Mouse (Mus musculus) urinary bladder, postnatal 10 days (tissue): ENCODE measurements around the gene Mss51.

Experiments
- DNase-seq: peaks from one replicate; pipeline ENCODE4 v3.0.0; 2022; ENCODE audit warnings: low spot score

Gene Mss51

DNA sequence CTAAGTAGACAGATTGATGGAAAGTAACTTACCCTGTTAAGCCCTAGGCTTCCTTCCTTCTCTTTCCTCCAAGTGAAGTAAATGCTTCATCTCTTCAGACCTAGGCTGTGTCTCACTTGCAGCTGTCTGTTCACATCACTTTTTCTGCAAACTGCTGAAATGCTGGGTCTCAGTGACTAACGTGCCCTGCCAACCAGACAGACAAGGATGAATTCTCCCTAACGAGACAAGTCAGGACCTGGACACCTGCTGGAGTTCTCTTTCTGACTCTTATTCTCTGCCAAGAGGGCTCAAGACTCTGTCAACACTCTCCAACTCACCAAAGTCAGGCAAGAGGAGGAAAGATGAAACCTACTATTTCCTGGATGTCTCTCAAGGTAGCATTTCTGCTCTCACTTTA is at the start of gene Mss51:
Gene Mss51, minus strand, starts transcription at position 299 of the 400 bp plus-strand sequence.
- no peak for DNase-seq

DNA sequence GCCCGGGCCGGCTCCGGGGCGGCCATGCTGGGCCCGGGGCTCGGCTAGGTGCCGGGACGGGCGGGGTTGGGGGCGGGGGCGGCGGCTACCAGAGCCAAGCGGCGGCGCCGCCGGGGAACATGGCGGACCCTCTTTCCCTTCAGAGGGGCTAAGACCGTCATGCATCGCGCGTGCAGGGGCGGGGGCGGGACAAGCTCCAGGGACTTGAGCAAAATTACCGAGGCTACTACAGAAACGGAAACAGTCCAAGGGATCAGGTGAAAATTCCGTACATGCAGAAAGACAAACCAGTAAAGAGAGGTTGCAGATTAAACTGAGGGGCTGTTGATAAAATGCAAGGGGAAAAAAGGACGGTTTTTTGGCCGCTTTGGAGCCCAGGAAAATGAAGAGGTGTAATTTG is 49.7 kb upstream of the Mss51 start, which contains the start of gene Ppp3cb:
Gene Ppp3cb, minus strand, starts transcription at position 159 of the 400 bp plus-strand sequence.
- peak; percentile 36 for DNase-seq

DNA sequence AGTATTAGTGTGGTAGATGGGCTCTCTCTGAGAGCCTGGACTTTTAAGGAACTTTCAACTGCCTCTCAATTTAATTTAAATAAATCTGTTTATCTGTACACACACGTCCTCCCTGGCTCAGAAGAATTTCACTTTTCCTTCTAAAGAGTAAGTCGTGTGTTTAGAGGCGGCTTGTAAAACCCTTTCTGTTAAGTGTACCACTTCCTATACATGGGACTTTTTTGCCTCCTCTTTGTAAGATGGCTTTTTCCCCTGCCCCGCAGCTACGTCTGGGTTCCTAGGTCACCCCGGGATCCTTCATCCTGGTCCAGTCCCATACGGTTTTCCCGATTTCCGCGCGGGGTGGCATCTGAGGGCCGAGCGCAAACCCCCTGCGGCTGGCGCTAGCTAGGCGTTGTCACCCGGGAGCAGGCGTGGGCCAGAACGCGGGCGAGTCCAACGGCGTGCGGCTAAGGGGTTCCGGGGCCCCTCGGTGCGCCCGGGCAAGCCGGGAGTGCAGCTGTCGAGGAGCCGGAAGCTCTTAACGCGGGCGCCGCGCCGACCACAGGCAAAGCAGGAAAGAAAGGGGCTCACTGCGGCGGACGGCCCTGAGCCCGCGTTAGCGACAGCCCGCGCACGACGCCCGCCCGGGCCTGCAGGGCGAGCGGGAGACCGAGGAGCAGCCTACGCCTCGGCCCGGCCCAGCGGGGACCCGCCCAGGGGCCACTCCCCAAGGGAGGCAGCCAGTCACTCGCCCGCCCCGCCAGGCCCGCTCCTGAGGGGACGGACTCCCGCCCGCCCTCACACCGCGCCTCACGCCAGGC is 49.0 kb upstream of the Mss51 start:
- peak; percentile 71 for DNase-seq

DNA sequence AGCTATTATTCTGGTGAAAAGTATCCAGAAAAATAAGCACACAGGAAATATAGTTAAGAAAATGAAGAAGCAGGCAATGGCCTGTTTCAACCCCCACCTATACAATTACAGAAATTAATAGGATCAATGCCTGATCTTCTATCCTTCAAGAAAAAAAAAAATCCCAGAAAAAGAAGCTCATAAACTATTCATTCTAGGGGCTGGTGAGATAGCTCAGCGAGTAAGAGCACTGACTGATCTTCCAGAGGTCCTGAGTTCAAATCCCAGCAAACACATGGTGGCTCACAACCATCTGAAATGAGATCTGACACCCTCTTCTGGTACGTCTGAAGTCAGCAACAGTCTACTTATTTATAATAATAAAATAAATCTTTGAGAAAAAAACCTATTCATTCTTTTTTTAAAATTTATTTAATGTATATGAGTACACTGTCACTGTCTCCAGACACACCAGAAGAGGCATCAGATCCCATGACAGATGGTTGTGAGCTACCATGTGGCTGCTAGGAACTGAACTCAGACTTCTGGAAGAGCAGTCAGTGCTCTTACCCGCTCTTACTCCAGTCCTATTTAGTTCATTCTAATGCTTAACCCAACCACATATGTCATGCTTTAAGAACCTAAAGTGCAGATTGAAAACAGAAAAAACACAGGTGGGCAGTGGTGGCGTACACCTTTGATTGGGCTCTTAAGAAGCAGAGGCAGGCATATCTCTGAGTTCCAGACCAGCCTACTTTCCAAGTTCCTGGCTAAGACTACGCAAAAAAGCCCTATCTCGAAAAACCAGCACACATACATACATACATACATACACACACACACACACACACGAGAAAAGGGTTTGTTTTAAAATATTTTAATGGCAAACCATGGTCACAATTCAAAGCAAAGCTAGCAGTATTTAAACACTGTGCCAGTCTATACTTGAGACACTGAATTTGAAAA is 48.0 kb upstream of the Mss51 start:
- DNase-seq: no peak

DNA sequence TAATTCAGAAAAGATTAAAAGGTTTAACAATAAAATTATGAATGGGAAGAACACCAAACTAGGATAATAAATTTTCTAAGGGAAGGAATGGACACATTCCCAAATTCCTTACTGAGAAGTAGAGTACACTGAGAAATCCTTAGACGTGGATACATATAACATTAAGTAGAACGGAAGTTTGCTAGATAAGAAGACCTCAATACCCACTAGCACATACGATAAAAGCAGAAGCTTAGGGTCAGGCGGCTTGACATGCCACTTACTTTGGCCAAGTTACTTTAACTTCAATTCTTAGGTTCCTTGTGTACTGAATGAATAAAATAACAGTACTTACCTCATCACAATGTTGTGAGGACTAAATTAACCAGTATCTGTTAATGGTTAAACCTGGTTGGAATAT is 32.9 kb upstream of the Mss51 start:
- no peak for DNase-seq

DNA sequence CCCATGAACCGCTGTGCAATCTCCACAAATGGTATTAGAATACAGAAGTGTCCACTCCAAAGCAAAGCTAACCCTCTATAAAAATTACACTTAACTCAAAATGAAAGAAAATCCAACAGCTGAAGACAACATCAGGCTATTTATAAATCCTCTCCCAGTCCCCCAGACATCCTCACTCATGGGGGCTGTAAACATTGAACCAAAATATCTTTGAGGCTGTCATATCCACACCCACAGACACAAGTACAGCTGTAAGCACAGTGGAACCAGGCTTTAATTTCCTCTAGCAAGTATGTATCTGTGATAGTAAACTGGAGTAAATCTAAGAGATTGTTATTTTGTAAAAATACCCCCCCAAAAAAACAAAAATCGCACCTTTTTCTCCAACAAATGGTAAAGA is 23.5 kb upstream of the Mss51 start:
- no peak for DNase-seq

DNA sequence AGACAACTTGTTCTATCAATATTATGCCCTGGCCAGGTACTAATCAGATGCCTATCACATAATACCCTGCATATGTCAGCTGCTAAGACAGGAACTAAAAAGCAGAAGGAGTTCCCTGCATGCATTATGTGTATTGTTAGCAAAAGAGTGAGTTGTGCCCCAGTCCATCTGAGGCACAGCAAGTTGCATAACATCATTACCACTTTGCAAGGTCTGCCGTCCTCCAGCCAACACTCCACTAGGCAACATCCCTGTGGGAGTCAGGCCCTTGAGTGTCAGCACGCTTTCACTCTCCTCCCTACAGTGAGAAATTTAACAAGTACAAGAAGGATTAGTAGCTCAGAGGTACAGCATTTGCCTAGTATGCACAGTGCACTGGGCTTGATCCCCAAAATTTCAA is 11.7 kb upstream of the Mss51 start:
- DNase-seq: no peak

DNA sequence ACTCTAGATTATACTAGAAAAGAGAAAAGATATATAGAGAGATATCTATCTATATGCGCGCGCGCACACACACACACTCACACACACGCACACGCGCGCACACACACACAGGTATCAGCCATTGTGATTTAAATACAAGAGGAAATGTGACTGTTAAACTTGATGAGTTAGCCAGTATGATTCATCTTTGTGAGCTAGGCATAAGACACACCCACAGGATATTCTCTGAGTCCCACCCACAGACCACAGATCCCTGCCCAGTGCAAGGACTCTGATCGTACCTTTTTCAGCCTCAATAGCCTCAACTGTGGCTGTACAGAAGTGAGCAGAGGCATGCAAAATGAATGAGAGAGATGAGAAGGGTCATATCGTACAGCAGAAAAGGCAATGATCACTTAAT is 6.3 kb upstream of the Mss51 start:
- DNase-seq: no peak

DNA sequence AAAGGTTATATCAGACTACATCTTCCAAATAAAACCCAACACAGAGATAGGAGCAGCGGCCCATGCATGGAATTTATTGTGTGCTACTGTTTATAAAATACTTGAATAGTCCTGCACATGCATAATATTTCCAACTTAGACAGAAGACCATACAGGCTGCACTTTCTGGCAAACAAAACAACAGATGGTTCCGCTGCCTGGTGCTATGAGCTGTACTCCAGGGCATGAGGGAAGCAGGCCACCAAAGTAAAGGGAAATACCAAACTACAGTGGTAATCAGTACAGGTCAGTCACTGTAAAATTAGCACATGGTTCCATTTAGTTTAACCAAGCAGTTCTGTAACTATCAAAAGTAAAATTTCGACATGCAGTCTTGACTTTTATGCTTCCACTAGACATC is 3.3 kb upstream of the Mss51 start:
- DNase-seq: no peak

DNA sequence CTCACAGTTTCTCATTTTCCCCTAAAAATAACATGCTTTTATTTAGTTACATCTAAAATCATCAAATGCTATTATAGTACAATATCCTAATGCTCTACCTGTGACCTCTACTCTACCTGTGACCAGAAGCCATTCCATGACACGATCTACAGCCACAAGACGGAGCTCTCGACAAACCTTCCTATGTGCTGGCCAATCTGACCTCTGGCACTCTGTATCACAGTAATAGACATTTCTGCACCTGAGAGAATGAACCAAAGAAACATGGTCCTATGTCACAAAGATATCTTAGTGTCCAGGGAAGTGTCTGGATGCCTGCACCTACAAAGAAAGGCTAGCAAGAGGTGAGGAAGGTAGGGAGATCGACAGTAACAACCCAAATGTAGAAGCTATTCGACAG is 10.7 kb downstream of the Mss51 start:
- no peak for DNase-seq

DNA sequence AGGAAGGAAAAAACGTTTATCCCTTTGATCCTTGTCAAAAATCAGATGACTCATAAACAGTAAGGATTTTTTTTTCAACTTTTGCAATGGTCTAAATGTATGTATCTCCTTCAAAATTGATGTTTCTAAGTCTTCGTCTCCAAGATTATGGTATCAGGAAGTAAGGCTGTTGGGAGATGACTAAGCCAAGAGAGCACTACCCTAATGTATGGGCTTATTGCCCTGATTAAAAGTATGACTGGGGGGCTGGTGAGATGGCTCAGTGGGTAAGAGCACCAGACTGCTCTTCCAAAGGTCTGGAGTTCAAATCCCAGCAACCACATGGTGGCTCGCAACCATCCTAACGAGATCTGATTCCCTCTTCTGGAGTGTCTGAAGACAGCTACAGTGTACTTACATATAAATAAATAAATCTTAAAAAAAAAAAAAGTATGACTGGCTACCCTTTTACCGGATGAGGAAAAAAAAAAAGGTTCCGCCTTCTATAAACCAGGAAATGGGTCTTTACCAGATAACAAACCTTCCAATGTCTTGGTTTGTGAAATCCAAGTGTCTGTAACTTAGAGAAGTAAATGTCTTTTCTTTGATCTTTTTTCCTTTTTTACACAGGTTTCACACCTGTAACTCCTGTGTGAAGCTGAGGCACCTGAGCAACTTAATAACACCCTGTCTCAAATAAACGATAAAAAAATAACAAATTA is 14.5 kb downstream of the Mss51 start:
- no peak for DNase-seq

DNA sequence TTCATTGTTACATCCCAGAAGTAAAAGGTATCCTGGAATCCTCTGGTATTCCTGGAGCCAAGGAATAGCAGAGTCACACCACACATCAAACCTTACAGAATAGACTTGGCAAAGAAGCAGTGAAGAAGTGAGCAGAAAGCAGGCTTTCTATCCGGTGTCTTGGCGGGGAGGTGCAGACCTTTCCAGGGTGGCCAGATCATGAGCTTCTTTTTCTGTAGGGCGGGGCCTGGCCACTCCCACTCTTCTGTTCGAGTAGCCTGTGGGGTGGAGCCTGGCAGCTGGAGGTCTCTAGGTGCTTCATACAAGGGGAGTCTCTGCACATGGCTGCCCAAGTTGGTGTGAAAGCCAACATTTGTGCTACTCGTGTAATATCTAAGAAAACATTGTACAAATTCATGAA is 15.5 kb downstream of the Mss51 start:
- DNase-seq: no peak

DNA sequence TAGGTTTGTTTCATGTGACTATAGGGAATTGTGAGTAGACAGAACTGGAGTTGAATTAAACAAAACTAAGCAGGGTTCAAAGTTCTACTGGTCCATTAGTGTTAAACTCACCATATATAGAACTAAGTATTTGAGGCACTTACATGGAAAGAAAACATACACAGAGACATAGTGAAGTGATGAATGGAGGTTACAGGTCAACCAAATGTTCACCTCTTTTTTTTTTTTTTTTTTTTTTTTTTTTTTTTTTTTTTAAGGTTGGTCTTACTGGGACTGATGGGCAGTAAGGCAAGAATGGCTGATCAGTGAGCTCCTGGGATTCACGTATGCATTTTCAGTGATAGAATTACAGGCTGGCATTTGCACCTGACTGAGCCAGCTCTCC is 16.5 kb downstream of the Mss51 start:
- DNase-seq: no peak

DNA sequence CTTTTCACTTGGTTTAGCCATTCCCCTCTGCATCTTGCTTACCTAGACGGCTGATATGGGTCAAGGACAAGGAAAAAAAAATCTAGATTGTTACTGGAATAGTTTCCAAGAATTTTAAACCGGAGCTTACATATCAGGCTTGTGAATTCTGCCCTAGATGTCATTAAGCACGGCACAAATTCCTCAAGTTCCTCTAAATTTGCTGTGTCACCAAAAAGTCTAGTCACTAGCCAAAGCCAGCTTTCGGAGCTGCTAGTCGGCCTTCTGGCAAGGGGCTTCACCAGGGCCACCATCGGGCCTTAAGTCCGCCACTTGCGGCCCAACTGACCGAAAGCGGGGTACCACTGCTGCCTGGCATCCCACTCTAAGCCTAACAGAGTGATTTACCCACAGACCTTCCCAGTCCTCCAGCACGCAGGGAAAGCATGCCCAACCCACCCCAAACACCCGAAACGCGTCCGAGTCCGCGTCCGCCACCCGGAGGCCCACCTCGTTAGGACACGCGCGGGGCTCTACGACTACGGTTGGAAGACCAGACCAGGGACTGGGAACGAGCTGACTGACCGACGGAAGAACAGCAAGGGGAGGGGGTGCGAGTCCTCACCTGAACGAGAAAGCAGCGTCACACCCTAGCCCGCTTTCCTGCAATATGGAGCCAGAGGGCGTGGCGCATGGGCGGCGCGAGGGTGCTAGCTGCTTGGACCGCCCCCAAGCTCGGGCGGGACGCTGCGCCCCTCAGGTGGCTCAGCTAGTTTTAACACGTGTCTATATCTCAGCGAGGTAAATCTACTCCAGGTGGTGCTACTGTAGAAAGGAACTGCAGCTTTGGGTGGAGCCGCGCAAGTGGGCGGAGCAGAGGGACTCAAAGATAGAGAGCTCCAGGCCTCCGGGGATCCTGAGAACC is 17.2 kb downstream of the Mss51 start, which contains the start of gene Anxa7:
Gene Anxa7, minus strand, starts transcription at position 843 of the 904 bp plus-strand sequence.
- peak; percentile 30 for DNase-seq

DNA sequence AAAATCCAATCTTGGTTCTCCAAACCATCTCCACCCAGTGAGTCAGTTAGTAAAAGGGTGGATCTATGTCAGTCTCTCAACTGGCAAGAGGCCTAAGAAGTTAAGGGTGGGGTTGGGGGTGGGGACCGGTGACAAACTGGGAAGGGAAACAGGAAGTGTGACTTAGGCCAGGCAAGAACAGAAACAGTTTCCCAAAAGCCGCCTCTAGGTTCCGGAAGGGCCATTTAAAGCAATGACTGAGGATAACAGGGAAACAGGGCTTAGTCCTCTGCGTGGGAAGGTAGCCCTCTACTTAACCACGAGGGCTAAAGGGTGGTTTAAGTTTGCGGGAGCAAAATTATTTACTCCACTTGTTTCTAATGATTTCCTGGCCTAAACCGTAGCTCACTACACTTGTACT is 17.9 kb downstream of the Mss51 start:
- DNase-seq: no peak

DNA sequence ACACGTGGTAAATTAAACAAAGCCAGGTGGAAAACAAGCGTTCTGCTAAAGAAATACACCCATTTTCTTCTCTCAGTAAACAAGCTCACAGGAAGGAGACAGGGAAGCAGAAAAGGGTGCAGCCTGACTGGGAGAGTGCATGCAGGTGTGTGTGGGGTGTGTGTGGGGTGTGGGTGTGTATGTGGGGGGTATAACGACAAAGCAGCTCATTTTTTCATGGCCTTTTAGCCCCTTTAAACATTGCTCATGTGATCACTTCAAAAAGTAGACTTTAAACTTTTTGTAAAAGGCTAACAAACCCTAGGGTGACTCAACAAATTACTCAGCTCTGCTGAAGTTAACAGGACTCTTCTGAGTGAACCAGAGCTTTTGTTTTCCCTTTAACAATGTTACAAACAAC is 18.3 kb downstream of the Mss51 start:
- DNase-seq: no peak

DNA sequence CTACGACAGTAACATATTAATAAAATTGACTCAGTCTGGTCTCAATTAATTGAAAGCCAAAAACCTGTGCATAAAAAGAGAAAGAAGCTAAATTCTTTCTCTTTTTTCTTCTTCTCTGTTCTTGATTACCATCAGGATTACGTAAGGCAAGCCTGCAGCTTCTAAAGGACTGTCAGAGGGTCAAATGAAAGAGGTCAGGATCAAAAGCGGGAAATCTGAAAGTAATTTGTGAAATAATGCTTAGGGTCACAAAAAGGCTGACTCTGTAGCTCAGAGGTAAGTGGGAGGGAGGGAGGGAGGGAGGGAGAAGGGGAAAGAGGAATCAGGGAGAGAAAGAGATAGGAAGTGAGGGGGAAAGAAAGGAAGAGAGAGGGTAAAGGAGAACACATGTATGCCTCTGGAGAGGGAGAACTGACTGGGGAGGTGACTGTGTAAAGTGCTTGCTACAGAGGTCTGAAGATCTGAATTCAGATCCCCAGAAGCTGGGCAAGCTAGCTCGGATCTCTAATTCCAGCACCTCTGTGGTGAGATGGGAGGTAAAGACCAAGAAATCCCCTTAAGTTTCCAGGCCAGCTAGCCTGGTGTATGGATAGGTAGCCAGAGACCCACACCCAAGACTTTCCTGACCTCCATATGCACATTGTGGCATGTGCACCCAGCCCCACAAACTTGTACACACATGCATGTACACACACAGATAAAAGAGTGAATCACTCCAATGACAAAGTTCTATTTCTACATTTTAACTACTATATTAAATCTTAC is 19.3 kb downstream of the Mss51 start:
- no peak for DNase-seq

DNA sequence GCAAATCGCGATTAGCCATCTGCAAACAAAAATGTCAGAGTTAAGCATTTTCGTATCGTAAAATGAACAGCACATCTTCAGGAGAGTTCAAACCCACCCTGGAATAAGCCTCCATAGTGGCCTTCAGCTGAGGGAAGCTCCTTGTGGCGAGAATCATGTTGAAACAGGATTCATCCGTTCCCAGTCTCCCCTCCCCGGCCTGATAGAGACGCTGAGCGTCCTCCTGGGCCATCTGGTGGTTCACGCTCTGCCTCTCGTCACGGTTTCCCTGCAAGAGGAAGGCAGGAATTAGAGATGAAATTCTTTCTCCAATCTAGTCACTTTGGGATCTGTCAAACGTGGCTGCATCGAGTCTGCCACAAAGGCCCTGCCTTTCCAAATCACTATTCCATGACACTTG is 36.5 kb downstream of the Mss51 start:
- DNase-seq: no peak

DNA sequence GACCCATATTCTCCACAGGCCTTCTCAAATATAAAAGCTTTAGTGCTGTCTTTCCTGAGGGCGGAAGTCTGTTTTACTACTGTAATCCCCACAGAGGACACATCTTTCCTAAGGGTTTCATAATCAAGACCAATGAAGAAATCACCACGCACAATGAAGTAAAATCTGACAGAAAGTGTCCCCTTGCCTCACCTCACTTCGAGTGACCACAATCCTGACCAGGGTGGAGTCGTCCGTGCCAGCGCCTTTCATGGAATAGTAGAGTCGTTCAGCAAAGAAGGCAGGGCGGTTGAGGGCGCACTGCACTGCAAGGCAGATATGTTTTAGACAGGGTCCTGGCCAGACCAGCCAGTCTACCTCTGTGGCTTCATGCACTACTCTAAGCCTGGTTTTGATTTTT is 38.3 kb downstream of the Mss51 start:
- DNase-seq: no peak

DNA sequence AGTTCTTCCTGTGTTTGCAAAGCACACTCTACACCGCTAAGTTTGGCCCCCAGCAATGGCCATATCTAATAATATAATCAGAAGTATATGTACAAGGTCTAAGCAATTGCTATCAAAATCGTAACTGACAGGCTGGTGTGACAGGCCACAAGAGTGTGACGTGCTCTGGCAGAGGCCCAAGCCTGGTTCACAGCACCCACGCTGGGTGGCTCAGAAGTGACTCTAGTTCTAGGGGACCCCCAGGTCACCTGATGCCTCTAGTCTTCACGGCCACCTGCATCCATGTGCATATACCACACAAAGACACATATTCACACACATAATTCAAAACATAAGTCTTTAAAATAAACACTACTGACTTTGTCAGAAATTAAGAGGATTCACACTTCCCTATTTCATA is 43.8 kb downstream of the Mss51 start:
- no peak for DNase-seq
